Mouse (Mus musculus) C2C12 (cell line): ENCODE results near the gene Magi1. TPM values are rescaled to one million over a fixed set of nuclear protein-coding genes. Genes with fewer than 3 reads are reported as not detected.

Experiments used
- H3K27me3 ChIP-seq: one replicate; pipeline ENCODE4 v1.6.1; 2011; ENCODE audit not compliant: control insufficient read depth, insufficient read depth, insufficient read length
- H3K36me3 ChIP-seq: one replicate; pipeline ENCODE4 v1.6.1; 2011; ENCODE audit not compliant: control insufficient read depth, insufficient read depth
- H3K4me3 ChIP-seq: one replicate; pipeline ENCODE4 v1.5.1; 2011; ENCODE audit warnings: mild to moderate bottlenecking, control low read depth; ENCODE audit not compliant: poor library complexity, insufficient read depth, severe bottlenecking
- H3K79me2 ChIP-seq: one replicate; pipeline ENCODE4 v1.6.1; 2011; ENCODE audit not compliant: control insufficient read depth, insufficient read depth
- H3K79me3 ChIP-seq: one replicate; pipeline ENCODE4 v1.6.1; 2011; ENCODE audit warnings: low read depth, control low read depth
- H3ac ChIP-seq: one replicate; pipeline ENCODE3; 2011; ENCODE audit warnings: low read depth; ENCODE audit not compliant: control insufficient read depth, insufficient read length
- CEBPB ChIP-seq: IDR thresholded peaks from one replicate; pipeline ENCODE4 v1.6.1; 2011; ENCODE audit warnings: low read depth, mild to moderate bottlenecking, control low read depth, moderate library complexity
- CTCF ChIP-seq: IDR thresholded peaks from one replicate; pipeline ENCODE4 v1.5.1; 2011; ENCODE audit not compliant: control insufficient read depth, insufficient read depth, insufficient read length
- FOSL1 ChIP-seq: IDR thresholded peaks from one replicate; pipeline ENCODE4 v1.8.0; 2011; ENCODE audit warnings: mild to moderate bottlenecking, low read length; ENCODE audit not compliant: poor library complexity, insufficient read depth, severe bottlenecking
- MAX ChIP-seq: IDR thresholded peaks from one replicate; pipeline ENCODE4 v1.6.1; 2011; ENCODE audit warnings: mild to moderate bottlenecking, control low read depth
- MYOD1 ChIP-seq: IDR thresholded peaks from one replicate; pipeline ENCODE4 v1.6.1; 2011; ENCODE audit warnings: low read depth; ENCODE audit not compliant: control insufficient read depth, insufficient read length
- MYOG ChIP-seq: IDR thresholded peaks from one replicate; pipeline ENCODE4 v1.6.1; 2011; ENCODE audit not compliant: control insufficient read depth, insufficient read length; ENCODE audit errors: extremely low read depth
- USF1 ChIP-seq: IDR thresholded peaks from one replicate; pipeline ENCODE4 v1.6.1; 2011; ENCODE audit warnings: low read depth, mild to moderate bottlenecking, control low read depth, moderate library complexity
- polyA plus RNA-seq: library from polyadenylated mRNA; unstranded; fragments of >200 nt; fragmentation: generic; extraction: Trizol; gene quantifications from one replicate; pipeline ENCODE4 v1.2.1, GENCODE M21; 2012; ENCODE audit warnings: missing spikeins

Magi1 gene
- polyA plus RNA-seq, 1 experiment = 3.8 TPM

DNA sequence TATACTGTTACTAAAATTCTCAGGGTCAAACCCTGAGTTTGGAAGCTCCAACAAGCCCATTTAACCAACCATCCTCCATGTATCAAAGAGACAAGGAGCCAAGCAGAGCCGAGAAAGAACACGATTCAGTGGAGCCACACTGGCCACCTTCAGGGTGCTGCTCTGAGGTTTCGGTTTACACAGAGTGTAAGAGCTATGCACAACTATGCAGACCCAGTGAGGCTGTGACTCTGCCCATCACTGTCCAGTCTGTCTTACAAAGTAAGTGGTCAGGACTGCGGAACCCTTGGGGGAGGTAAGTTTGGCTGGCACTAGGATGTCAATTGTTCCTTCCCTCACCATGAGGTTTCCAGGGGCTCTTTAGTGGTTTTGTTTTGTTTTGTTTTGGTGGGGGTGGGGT is 465.2 kb downstream of the Magi1 start:
- H3K4me3 ChIP-seq = no peak overlapping the region
- no peaks in the 10 kb centered on the region for H3K79me2 ChIP-seq
- no peak overlapping the region for H3ac ChIP-seq
- H3K27me3 ChIP-seq = no peaks in the 10 kb centered on the region
- H3K79me3 ChIP-seq = no peaks in the 10 kb centered on the region
- TF ChIP-seq CEBPB = no peak
- no peak for TF ChIP-seq FOSL1
- TF ChIP-seq CTCF = no peak
- TF ChIP-seq USF1 = no peak
- TF ChIP-seq MAX = no peak
- TF ChIP-seq MYOD1 = no peak
- no peak for TF ChIP-seq MYOG
- H3K36me3 ChIP-seq = no peaks in the 10 kb centered on the region

DNA sequence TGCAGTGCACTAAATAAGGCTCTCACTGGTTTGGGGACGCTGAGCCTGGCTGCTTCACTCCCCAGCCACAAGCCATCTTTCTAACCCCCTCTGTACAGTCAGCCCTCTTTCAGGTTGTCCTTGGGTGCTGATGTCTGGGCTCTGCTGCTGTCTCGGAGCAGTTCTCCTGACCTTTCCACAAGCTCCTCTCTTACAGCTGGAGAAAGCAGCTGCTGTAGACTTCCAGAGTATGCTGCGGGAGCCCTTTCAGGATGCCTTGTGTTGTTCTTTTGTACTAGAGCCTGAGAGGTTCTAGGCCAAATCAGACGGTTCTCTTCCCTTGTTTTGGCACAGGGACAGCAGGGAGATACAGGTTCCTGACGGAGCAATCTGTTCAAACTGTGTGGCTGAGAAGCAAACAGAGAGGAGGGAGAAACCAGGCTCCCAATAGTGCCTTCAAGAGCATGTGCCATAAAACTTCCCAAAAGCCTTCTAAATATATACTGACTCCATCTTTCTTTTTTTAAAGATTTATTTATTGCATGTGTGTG is 478.2 kb downstream of the Magi1 start:
- TF ChIP-seq MYOG (no peak), CTCF (no peak), MYOD1 (no peak), CEBPB (no peak), MAX (no peak), FOSL1 (no peak), USF1 (no peak)
- H3ac ChIP-seq = no peak overlapping the region
- H3K36me3 ChIP-seq = no peaks in the 10 kb centered on the region
- no peak overlapping the region for H3K4me3 ChIP-seq
- H3K27me3 ChIP-seq = no peaks in the 10 kb centered on the region
- no peaks in the 10 kb centered on the region for H3K79me3 ChIP-seq
- no peaks in the 10 kb centered on the region for H3K79me2 ChIP-seq

DNA sequence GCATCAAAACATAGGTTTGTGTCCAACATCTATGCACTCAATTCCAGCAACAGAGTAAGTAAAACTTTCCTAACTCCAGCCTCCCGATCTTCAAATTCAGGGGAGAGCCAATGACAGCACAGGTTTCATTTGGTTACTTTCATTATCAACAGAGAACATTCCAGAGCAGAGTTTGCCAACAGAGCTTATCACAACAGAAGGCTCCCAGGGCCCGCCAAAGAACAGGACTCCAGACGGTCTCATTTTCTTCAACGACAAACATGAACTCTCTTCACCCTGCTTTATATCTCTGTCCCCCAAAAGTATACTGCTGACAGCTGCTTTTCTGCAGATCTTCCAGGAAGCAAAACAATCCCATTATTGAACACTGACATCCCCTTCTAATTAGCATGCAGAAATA is 481.3 kb downstream of the Magi1 start:
- Histone ChIP-seq H3K36me3 (no peaks in the 10 kb centered on the region), H3K4me3 (no peak overlapping the region), H3K79me2 (no peaks in the 10 kb centered on the region), H3K27me3 (no peaks in the 10 kb centered on the region), H3K79me3 (no peaks in the 10 kb centered on the region), H3ac (no peak overlapping the region)
- TF ChIP-seq MAX (no peak), MYOD1 (no peak), CEBPB (no peak), FOSL1 (no peak), CTCF (no peak), USF1 (no peak), MYOG (no peak)

DNA sequence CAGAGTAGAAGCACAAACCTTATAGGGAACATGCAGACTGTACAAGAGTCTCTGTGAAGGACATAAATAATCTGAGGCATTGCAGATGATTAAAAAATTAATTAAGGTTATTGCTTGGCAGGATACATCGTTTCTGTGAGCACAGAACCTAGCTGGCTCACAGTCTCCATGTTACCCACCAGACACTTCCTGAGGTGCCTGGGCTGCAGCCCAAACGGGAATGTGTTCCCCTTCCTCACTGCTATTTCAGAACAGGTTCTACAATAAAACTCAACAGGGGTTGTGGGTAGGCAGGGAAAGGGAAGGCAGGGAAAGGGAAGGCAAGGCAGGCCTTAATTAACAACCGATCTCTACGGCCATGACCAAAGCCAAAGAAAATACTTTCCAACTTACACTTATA is 483.3 kb downstream of the Magi1 start:
- no peak overlapping the region for H3K4me3 ChIP-seq
- no peaks in the 10 kb centered on the region for H3K79me3 ChIP-seq
- no peak overlapping the region for H3ac ChIP-seq
- no peaks in the 10 kb centered on the region for H3K79me2 ChIP-seq
- H3K27me3 ChIP-seq = no peaks in the 10 kb centered on the region
- no peaks in the 10 kb centered on the region for H3K36me3 ChIP-seq
- TF ChIP-seq FOSL1 (no peak), USF1 (no peak), CTCF (no peak), CEBPB (no peak), MYOD1 (no peak), MYOG (no peak), MAX (no peak)

DNA sequence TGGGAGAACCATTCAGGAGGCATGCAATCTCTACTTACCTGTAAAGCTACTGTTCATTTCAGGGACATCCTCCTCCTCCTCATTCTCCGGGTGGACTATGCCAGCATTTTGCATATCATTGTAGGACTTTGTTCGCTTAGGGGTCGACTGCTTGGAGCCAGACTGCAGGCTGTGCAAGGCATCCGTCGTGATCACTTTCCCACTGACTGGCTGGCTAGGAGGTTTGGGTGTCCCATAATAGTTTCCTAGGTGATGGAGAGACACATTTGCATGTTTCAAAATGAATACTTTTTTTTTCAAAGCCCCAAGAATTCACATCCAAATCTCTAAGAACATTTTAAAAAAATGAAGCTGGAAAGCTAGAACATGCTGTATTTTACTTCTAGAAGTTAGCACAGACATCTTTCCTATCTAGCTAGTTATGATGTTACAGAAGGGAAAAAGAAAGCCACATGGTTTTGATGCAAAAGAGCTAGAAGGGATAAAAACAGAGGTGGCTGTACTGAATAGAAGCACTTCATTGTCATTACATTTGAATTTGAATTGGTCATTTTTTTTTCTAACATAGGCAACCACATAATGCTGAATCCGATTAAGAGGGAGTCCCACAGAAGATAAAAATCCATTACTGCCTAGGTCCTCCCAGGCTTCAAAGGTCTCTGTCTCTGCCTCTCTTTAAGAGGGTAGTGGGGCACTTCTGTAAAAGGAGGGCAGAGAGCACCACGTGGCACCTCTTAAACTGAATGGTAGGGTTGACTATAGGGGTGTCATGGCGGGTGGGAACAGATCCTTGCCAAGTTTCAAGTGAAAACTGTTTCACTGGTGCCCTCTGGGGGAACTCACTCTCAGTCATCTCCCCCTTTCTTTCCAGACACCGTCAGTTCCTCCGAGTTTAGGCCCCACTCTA is 491.2 kb downstream of the Magi1 start:
- Histone ChIP-seq H3K4me3 (no peak overlapping the region), H3ac (no peak overlapping the region), H3K79me3 (no peaks in the 10 kb centered on the region), H3K36me3 (no peaks in the 10 kb centered on the region), H3K27me3 (no peaks in the 10 kb centered on the region), H3K79me2 (no peaks in the 10 kb centered on the region)
- TF ChIP-seq CTCF (no peak), CEBPB (no peak), FOSL1 (no peak), USF1 (no peak), MYOG (no peak), MYOD1 (no peak), MAX (no peak)

- Histone ChIP-seq H3K4me3 (no peak overlapping the region), H3K79me2 (no peaks in the 10 kb centered on the region), H3K79me3 (no peaks in the 10 kb centered on the region), H3K36me3 (no peaks in the 10 kb centered on the region), H3ac (no peak overlapping the region), H3K27me3 (no peaks in the 10 kb centered on the region)
- TF ChIP-seq USF1 (no peak), MAX (no peak), FOSL1 (no peak), MYOD1 (no peak), CTCF (no peak), CEBPB (no peak), MYOG (no peak)
Measured at GRCm38 (mm10) chr6:93789721-93790120, 494.0 kb downstream of the Magi1 start.
